Mouse (Mus musculus) thymus, postnatal 4 days (tissue): ENCODE data around the gene Pnma1.
A peak's percentile ranks its signal among the peaks of the same experiment; 100 is the strongest.

ENCODE experiments used
- DNase-seq: peaks from one replicate; pipeline ENCODE4 v3.0.0; 2021

Gene Pnma1

DNA sequence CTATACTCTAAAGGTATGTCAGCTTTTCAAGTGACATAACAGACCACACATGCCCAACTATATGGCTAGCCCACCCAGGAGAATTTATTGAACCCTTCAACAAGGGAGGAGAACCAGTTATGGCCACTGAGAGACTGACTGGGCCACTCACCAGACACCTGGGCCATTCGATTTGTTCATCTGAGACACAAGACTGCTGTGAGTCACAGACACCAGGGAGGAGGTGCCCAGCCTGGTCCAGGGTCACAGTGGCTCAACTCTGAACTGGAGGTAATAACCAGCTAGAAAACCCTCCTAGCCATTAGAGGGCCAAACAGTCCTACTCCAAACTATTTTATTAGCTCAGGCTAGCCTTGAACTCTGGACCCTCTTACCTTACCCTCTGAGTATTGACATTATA, 29.8 kb upstream of the Pnma1 start:
- DNase-seq = no peak

DNA sequence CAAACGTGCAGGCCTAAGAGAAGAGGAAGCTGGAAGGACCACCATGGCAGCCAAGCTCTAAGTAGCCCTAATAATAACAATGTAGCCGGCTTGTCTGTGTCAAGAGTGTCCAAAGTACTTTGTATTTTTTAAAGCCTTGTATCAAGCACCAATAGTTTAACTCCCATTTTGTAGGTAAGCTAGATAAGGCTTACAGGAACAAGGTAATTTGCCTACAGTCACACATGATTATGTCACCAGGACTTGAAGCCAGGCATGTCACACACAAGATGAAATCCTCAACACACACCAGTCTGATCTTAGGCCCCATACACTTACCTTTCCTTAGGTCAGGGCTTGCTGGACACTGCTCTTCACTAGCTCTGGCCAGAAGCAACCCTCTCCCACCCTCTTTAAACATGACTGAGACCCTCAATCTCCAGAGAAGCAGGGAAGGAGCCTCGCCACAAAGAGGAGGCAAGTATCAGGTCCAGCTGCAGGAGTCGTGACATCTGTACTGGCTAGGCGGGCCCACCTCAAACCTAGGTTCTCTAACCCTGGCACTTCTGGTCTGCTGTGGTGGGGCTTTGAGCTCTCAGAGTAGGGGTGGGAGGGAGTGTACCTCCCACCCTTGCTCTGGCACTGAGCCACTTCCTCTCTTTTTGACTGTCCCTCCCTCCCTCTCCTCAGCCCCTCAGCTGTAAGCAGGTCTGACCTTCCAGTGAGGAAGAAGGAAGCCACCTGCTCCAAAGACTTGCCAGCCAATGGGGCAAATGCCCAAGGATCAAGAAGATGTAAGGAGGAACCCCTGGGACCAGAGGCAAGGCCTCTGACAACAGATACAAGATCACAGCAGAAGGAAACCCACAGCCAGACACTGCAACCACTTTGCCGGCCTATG, 28.8 kb upstream of the Pnma1 start:
- DNase-seq = peak; percentile 64

DNA sequence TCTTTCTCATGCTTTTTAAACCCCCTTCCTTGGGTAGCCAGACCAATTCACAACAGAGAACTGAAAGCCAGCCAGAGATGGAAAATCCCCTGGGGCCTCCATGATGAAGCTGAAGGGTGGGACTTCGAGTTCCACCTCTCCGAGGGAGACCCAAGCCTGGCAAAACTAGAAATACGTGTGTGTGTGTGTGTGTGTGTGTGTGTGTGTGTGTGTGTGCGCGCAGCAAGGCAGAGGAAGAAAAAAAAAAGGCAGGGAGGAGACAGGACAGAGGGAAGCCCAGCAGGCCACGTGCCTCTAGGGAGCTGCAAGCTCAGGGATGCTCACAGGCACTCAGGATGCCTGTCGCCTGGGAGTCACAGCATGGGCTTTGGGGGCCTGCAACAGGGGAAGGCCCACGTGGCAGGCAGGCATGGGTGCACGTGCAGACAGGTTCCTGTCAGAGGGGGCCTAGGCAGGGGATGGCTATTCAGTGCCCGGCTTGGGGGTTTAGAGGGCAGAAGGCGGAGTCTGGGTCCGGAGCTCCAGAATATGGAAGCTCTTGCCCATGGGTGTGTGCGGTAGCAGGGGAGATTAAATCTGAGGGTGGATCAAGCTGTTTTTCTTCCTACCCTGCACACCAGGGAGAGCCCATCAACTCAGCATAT, 28.0 kb upstream of the Pnma1 start:
- peak; percentile 73 for DNase-seq

DNA sequence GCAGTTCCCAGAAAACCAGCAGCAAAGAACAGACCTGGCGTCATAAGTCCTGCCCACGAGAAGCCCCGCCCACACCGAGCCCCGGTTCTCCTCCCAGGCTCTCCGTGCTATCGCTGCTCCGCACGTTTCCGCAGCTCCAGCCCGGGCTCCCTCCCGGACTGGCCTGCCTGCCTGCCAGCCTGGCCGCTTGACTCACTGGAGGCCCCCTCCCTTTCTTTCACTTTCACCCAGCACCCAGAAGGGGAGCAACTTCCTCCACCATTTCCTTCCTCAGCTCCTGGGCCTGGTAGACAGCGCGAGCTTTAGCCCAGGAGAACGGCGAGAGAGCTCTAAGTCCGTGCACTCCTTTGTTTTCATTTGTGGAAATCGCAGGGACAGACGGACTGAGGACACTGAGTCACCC, 27.4 kb upstream of the Pnma1 start:
- peak; percentile 87 for DNase-seq

DNA sequence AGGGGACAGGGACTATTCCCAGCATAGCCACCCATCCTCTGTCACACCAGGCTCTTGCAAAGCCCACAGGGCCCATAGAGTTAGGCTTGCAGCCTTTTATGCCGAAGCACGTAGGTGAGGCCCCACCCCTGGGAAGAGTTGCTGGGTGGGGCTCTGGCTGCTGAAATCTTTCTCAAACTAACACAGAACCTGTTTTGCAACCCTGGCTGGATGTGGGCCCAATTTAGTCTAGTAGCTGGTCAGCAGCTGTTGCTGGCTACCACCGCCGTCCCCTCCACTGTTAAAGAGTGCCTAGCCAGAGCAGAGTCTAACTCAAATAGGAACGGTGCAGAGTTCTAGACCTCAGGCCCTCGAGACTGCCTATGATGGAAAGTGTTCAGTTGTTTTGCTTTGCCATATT, 26.6 kb upstream of the Pnma1 start:
- no peak for DNase-seq

DNA sequence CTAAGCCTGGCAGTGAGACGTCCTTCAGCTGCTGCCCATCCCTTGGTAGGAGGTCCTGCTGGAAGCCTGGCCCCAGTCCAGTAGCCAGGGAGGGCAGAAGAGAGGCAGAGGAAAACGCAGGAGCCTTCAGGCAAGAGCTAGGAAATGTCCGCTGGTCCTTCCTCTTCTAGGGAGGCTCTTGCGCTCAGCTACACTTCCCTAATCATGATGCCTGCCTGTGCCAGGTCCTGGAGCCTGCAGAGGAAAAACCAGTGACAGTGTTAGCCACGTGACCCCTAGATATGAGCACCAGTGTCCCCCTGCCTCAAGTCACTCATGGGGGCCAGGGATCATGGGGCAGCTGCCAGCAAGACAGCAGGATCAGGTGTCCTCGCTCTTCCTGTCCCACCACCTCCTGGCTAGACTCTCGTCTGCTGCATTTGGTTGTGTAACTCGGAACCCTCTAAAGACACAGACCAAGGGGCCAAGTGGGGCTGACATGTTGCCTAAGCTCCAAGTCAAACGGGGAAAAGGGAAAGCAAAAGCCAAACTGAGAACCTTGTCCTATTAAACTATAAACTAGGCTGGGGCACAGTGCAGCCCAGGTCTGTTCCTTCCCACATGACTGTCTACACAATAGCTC, 26.0 kb upstream of the Pnma1 start:
- no peak for DNase-seq

DNA sequence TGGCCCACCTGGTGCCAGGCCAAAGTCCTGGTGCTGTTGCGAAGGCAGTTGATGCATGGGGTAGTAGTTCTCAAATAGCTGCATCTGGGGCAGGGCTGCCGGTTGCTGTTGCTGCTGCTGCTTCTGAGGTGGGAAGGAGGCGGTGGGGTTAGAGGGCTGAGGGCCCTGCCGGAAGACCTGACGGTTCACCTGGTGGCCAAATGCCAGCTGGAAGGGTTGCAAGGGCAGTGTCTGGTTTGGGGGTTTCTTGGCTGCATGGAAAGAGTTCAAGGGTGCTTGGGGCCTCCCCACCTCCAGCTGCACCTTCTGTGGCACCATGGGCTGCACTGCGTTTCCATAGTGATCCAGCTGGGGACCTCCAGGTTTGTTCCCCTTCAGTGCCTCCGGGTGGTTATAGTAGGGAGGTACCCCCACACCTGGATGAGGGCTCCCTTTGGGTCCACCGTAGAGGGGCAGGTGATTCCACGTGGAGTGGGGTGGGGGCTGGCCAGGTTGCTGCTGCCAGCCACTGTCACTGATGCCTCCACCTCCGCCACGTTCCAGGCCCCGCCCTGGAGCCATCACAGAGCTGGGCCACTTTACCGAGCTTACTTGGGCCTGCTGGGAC, 25.1 kb upstream of the Pnma1 start:
- no peak for DNase-seq

DNA sequence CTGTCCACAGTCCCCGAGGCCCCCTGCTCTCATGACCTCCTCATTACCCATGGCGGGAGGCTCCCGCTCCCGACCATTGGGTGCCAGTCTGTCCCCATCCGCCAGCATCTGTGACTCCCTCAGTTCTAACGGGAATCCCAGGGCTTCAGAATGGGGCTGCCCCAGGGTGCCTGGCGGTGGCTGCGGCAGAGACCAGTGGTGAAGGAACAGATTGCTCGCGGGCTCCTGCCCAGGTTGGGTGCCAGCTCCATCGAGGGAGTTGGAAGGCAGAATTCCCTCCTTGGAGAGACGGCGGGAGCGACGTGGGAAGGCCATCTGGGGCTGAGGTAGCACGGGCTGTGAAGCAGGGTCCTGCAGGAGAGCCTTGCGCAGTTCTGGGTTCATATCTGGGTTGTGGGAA, 24.6 kb upstream of the Pnma1 start:
- DNase-seq = no peak

DNA sequence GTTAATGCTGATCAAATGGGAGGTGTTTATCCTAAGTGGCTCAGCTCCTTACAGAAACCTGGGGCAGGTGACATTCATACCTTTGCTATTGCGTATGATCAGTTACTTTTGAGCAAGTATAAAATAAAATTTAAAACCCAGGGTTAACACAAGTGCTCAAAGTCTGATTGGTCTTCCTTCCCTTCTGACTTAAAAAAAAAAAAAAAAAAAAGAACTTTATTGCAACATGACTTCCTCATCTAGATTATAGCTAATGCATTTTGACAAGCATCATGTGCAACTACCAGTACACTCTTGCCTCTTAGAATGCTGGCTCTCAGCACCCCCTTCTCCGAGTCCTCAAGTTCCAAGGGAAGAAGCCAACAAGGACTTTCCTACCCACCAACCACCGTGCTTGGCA, 23.9 kb upstream of the Pnma1 start:
- DNase-seq = no peak

DNA sequence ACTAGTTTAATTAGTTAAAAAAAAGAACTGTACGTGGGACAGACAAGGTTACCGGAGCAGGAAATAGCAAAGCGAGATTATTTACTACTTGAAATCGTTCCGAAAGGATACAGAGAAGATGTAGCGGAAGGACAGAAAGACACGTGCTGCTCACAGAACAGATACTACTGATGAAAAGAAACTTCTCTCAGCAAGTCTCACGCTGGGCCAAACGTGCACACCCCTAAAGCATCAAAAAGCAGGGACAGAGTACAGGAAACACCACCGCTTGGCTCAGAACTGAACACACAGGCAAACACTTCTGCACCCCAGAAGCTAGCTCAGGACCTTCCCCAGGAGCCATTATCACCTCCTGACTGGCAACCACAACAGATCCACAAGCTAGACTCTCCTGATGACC, 22.3 kb upstream of the Pnma1 start:
- no peak for DNase-seq

DNA sequence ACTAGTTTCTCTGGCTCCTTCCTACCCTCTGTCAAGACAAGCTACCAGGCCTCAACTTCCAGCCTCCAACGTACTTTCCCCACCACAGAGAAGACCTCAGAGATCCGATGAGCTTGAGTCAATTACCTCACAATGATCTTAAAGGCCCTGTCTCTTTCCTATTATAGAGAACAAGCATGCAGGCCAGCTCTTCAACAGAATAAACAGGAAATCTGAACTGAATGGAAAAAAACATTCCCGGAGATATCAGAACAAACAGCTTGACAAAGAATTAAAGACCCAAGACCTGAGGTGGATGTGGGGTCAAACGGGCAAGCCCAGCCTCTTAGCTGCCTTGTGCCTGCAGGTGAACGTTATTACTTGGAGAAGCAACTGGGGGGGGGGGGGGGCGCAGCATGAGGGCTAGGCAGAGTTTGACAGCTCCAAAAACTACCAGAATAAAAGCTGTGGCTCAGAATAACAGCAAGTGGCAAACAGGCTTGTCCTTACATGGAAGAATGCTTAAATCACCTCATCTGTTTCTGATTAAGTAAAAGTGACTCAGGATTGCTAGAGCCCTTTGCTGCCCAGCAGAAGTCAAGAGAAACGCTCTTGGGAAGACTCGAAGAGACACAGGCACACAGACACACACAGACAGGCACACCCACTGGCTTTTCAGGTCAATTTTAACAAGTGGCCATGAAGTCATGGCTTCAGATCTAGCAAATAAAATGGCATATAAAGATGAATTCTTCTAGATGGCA, 17.5 kb upstream of the Pnma1 start:
- DNase-seq = no peak

DNA sequence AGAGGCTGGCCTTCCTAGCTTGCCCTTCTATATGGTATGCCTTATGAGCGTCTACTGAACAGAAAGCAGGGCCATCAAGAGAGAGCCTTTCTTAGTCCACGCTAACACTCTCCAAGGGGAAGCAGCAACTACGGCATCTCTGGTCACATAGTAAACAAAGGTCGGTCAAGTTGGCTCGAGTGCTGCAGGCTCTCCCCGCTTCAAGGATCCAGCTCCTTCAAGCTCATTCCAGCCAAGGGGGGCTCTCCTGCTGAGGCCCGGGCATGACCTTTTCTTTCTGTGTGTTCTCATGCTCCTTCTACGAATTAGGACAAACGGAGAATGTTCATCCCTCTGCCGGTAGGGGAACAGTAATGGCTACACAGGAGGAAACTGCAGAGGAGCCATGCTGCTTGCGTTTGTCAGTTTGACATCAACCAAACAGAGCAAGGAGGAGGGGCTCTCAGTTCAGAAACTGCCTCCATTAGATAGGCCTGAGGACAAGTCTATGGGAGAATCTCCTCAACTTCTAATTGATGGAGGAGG, 15.4 kb upstream of the Pnma1 start:
- no peak for DNase-seq

DNA sequence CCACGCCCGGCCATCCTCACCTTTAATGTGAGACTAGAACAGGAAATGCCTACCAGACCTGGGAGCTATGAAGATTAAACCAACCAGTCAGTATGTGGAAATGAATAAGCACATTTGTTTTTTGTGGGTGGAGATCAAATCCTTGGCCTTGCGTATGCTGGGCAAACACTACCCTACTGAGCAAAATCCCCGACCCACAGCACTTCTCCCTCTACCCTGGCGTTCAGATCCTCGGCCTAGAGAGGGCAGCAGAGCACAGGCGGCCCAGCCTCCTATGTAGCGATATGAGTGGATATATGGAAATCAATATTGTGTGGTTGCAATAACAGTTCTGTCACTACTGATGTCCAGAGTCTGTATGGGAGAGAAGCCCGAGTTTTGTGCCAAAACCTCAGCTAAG, 14.8 kb upstream of the Pnma1 start:
- DNase-seq = peak; percentile 75

DNA sequence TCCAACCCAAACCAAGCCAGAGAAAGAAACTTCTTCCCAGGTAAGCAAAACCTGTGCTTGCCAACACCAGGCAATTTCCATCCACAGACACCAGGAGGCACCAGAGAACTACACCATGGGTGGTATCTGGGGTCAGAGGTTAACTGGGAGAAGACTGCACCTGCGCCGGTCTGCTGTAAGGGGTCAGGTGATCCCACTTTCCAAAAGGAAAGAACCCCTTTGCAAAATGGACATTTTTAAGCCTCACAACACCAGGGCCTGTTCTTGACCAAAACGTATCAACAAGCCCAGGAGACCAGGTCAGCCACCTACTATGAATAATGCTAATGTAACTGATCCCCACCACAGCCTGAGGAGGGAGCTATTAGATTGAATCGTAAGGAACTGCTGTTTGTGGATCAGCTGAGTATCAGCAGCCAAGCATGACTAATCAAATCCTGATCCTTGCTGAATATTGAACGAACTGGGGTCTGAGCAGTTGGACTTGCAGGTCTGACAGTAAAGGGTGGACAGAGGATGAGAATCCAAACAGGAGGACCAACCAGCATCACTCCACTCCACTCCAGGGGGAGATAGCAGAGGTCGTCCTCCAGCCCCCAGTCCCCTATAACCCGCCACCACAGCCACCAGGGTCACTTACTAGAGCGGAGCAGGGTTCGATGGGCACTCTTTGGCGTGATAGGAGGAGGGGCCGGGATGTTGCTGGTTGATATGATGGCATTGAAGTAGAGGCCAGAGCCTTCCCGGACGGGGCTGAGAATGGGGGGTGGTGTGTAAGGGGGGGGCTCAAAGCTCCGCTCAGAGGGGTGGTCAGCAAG, 13.5 kb upstream of the Pnma1 start:
- DNase-seq = peak; percentile 72

DNA sequence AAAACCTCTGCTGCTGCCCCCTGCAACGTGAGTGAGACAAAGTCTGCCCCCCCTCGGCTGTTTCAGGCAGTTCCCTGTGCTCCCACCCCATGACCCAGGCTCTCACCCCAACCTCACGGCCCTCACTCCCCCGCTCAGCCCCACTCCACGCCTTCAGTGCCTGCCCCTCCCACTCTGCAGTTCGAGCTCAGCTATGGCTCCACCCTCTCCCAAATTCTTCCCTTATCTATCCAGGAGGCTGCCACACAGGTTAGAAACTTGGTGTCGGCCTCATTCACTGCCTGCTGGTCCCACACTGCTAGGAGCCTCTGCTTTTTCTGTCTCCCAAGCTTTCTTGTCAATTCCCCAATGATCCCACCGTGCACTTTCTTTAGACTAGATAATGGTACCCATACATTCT, 12.8 kb upstream of the Pnma1 start:
- no peak for DNase-seq

DNA sequence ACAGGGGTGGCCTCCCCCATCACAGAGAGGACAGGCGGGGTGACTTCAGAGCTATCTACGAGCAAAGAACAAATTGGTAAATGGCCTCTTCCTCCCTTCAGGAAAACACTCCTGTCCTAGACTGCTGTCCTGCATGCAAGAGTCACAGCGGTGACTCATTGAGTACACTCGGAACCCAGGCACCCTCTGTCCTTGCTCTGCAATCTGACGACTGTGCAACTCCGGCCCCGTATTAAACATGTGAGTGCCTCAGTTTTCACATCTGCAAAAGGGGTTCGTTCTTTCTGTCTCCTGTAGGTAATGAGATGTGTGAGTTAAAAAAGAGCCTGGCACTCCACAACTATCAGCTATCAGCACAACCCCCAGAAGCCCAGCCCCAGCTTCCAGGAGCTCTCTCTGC, 12.2 kb upstream of the Pnma1 start:
- DNase-seq = no peak

DNA sequence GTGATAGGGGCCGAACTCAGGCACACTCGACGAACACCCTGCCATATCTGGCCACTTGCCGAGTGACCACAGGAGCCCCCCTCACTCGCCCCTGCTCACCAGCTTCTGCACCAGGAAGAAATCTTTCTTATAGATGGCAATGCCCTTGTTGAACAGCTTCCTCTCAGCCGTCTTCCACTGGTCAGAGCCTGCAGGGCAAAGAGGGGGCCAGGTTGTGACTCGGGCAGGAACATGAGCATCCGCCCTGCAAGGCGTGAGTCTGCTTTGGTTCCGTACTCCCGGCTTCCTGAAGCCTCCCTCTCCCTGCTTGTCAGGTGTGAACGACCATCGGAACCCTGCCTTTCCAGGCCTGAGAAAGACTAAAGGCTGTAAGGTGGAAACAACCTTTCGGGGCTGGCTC, 9.9 kb upstream of the Pnma1 start:
- DNase-seq = no peak

DNA sequence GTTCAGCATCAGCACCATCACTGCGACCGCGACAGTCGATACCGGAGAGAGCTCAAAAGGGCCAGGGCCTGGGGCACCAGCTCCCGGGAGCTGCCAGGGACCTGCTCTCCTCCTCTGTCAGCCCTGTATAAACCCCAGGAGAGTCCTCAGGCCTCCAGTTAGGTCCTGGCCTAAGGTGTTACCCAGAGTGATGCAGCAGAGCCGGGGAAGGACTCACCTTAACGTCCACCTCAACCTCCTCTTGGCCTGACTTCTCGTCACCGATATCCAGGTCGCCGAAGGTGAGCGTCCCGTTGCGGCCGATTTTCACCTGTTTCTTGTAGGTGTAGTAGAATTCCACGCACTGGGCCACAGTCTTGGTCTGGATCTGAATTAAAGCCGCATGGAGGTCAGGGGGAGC, 7.9 kb upstream of the Pnma1 start:
- DNase-seq = no peak

DNA sequence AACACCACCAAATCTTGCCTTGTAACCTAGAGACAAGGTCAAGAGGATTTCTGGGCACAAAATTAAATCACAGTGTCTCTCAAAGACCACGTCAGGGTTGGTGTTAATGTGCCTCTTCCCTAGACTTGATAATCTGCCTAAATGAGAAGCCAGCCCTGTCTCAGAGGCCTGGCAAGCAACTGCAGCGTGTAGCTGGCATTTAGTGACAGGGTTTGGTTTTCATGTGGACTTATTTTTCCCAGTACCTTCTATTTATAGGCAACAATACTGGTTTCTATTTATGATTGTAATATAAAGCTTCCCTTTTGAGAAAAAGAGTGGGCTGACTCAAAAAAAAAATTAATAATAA, 7.2 kb upstream of the Pnma1 start:
- no peak for DNase-seq

DNA sequence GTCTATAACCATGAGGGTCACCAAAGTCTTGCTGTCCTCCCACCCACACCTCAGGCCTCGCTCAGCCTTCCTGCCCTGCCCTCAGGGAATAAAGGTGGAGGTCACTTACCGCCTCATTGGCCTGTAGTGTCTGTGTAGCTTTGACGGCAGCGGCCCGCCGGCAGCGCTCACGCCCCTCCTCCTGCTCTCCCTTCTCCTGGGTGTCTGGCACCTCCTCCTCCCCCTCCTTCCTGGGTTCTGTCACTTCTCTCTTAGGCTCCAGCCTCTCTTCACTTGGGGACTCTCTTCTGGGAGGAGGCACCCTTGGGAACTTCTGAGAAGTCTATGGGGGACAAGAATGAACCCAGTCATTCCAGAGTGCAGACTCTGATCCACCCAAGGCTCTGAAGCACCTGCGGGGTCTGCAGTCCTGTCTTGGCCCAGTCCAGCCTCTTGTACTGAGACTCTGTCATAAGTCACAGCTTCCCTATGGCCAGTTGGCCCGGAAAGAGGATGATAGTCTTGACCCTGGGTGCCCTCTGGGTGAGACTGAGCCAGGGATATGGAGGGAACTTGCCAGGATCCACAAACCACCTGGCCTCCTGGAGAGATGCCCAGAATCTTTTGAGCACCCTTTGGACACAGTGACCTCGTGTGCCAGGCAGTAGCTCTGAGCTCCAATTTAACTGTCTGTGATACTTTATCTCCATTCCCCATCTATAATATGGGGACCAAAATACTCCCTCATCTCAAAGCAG, 6.7 kb upstream of the Pnma1 start:
- DNase-seq = no peak

DNA sequence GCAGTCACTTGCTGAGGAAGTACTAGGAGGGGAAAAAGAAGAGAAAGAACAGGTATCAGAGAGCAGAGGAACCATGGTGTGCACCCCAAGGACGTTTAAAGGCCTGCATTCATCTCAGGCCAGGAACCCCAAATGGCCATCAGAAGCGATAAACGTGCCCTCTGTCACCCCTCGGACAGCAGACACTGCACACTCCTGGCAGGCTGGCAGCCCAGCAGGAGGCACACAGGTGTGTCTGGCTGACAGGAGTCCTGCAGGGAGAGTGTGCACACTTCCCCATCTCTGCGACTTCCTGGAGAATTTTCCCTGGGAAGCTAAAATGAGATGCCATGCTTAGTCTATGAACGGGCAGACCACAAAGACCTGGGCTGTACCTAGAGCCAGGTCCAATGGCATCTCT, 5.1 kb upstream of the Pnma1 start:
- no peak for DNase-seq
